Mouse (Mus musculus) lung, postnatal 0 days (tissue): Measurements from ENCODE around the gene Nup133. TPM values are rescaled to one million over a fixed set of nuclear protein-coding genes. Genes with fewer than 3 reads are reported as not detected.
"Not testable (repeated sequence)": the region's sequence is repeated elsewhere in the genome, so short reads cannot be mapped to it uniquely, and the experiment has no call there.

Experiments used
- ATAC-seq: fragments of 200-750 bp; cut with Nextera tagmentation; 2 replicates; pipeline ENCODE4 v1.8.0; 2017; ENCODE audit warnings: moderate library complexity
- DNase-seq: peaks from one replicate; pipeline ENCODE4 v3.0.0-alpha.2; 2016; ENCODE audit warnings: low spot score
- H3K27ac ChIP-seq: fragments of 300-500 bp; sonication (generic); 2 replicates; pipeline ENCODE4 v1.5.1; 2014; ENCODE audit warnings: antibody characterized with exemption, mild to moderate bottlenecking, low read length, mixed read lengths
- H3K27me3 ChIP-seq: fragments of 300-500 bp; sonication (generic); replicated peaks from 2 replicates; pipeline ENCODE4 v1.6.1; 2014; ENCODE audit warnings: low read length, mixed read lengths; ENCODE audit not compliant: insufficient read depth
- H3K36me3 ChIP-seq: fragments of 300-500 bp; sonication (generic); 2 replicates; pipeline ENCODE4 v1.6.1; 2014; ENCODE audit warnings: low read length, mixed read lengths; ENCODE audit not compliant: insufficient read depth
- H3K4me1 ChIP-seq: fragments of 300-500 bp; sonication (generic); 2 replicates; pipeline ENCODE4 v1.6.1; 2014; ENCODE audit warnings: antibody characterized with exemption, low read depth, low read length, mixed read lengths; ENCODE audit not compliant: insufficient read depth
- H3K4me2 ChIP-seq: fragments of 300-500 bp; sonication (generic); replicated peaks from 2 replicates; pipeline ENCODE4 v1.6.1; 2014; ENCODE audit warnings: low read depth, mild to moderate bottlenecking, low read length, moderate library complexity, mixed read lengths
- H3K4me3 ChIP-seq: fragments of 300-500 bp; sonication (generic); 2 replicates; pipeline ENCODE4 v1.5.1; 2014; ENCODE audit warnings: low read depth, low read length
- H3K9ac ChIP-seq: fragments of 300-500 bp; sonication (generic); replicated peaks from 2 replicates; pipeline ENCODE4 v1.6.1; 2014; ENCODE audit warnings: low read depth, mild to moderate bottlenecking
- H3K9me3 ChIP-seq: fragments of 300-500 bp; sonication (generic); 2 replicates; pipeline ENCODE4 v1.6.1; 2016; ENCODE audit warnings: low read length, mixed read lengths
- CTCF ChIP-seq: IDR thresholded peaks from 2 replicates; pipeline ENCODE4 v1.5.1; 2016; ENCODE audit warnings: antibody characterized with exemption, mild to moderate bottlenecking
- EP300 ChIP-seq: IDR thresholded peaks from 2 replicates; pipeline ENCODE4 v1.6.1; 2016; ENCODE audit warnings: antibody characterized with exemption, mild to moderate bottlenecking, control low read depth
- WGBS: fragments of 180-500 bp; shearing (Covaris S2); extraction: QIAGEN DNeasy Blood & Tissue Kit; methylation state at CpG from one replicate; pipeline ENCODE4 v1.1.7; 2014; 5-methylcytosine and 5-hydroxymethylcytosine counted together
- polyA plus RNA-seq: library from polyadenylated mRNA; unstranded; fragments of >200 nt; fragmentation: Nextera tagmentation; extraction: Ambion mirVana; gene quantifications from 2 replicates; pipeline ENCODE4 v1.2.1, GENCODE M21; 2015

The Nup133 gene
- polyA plus RNA-seq, 1 experiment from 2014 or later: 10.8 TPM

GRCm38 (mm10) chr8:123978166-123978838, 29.2 kb upstream of the Nup133 start:
- H3K9ac ChIP-seq: no peak overlapping the region
- H3K9me3 ChIP-seq: no peaks in the 10 kb centered on the region
- no peaks in the 10 kb centered on the region for H3K27me3 ChIP-seq
- H3K36me3 ChIP-seq: no peaks in the 10 kb centered on the region
- 41% methylated on average over 14 of the region's 14 CpGs for WGBS
- H3K4me1 ChIP-seq: no peaks in the 10 kb centered on the region
- H3K27ac ChIP-seq: peak overlapping the region; percentile 62; the same call in 1 of the 2 replicates
- ATAC-seq (peak; percentile 38), DNase-seq (peak; percentile 67)
- H3K4me2 ChIP-seq: peak overlapping the region; percentile 14; the same call in 1 of the 2 replicates
- TF ChIP-seq CTCF (no peak), EP300 (no peak)
- H3K4me3 ChIP-seq: no peak overlapping the region

GRCm38 (mm10) chr8:123977499-123977898, 28.4 kb upstream of the Nup133 start:
- Histone ChIP-seq H3K9me3 (no peaks in the 10 kb centered on the region), H3K36me3 (no peaks in the 10 kb centered on the region), H3K4me2 (no peak overlapping the region), H3K27ac (peak overlapping the region; percentile 62; the same call in 1 of the 2 replicates), H3K27me3 (no peaks in the 10 kb centered on the region), H3K9ac (no peak overlapping the region), H3K4me3 (no peak overlapping the region), H3K4me1 (no peaks in the 10 kb centered on the region)
- 76% methylated on average over 4 of the region's 4 CpGs for WGBS
- DNase-seq (no peak), ATAC-seq (no peak)
- no peak for TF ChIP-seq CTCF
- no peak for TF ChIP-seq EP300

GRCm38 (mm10) chr8:123973495-123973894, 24.4 kb upstream of the Nup133 start:
- no peak for TF ChIP-seq EP300
- TF ChIP-seq CTCF: no peak
- no peak for ATAC-seq
- H3K4me2 ChIP-seq: no peak overlapping the region
- H3K9me3 ChIP-seq: no peaks in the 10 kb centered on the region
- H3K36me3 ChIP-seq: no peaks in the 10 kb centered on the region
- no peak for DNase-seq
- no peak overlapping the region for H3K9ac ChIP-seq
- H3K4me1 ChIP-seq: no peaks in the 10 kb centered on the region
- no peak overlapping the region for H3K4me3 ChIP-seq
- H3K27ac ChIP-seq: no peak overlapping the region
- 86% methylated on average over 1 of the region's 1 CpGs for WGBS
- H3K27me3 ChIP-seq: no peaks in the 10 kb centered on the region

- peak; percentile 55 for TF ChIP-seq CTCF
- TF ChIP-seq EP300: no peak
- H3K27ac ChIP-seq: no peak overlapping the region
- no peaks in the 10 kb centered on the region for H3K4me1 ChIP-seq
- H3K4me3 ChIP-seq: no peak overlapping the region
- no peak overlapping the region for H3K9ac ChIP-seq
- 58% methylated on average over 2 of the region's 2 CpGs for WGBS
- DNase-seq: peak; percentile 84
- H3K27me3 ChIP-seq: no peaks in the 10 kb centered on the region
- no peaks in the 10 kb centered on the region for H3K36me3 ChIP-seq
- no peaks in the 10 kb centered on the region for H3K9me3 ChIP-seq
- H3K4me2 ChIP-seq: no peak overlapping the region
- ATAC-seq: peak; percentile 28; the same call in 1 of the 2 replicates
Observed at GRCm38 (mm10) chr8:123966896-123967295, 17.8 kb upstream of the Nup133 start.

GRCm38 (mm10) chr8:123961371-123961770, 12.3 kb upstream of the Nup133 start:
- TF ChIP-seq CTCF (no peak), EP300 (no peak)
- H3K4me1 ChIP-seq: no peaks in the 10 kb centered on the region
- H3K4me2 ChIP-seq: no peak overlapping the region
- no peaks in the 10 kb centered on the region for H3K27me3 ChIP-seq
- H3K9me3 ChIP-seq: no peaks in the 10 kb centered on the region
- 53% methylated on average over 1 of the region's 1 CpGs for WGBS
- H3K9ac ChIP-seq: no peak overlapping the region
- DNase-seq: no peak
- no peak for ATAC-seq
- H3K27ac ChIP-seq: no peak overlapping the region
- H3K4me3 ChIP-seq: no peak overlapping the region
- H3K36me3 ChIP-seq: no peaks in the 10 kb centered on the region

GRCm38 (mm10) chr8:123960556-123960955, 11.5 kb upstream of the Nup133 start:
- H3K4me1 ChIP-seq, H3K27ac ChIP-seq, H3K9me3 ChIP-seq, H3K4me2 ChIP-seq, DNase-seq, ATAC-seq, H3K9ac ChIP-seq, H3K36me3 ChIP-seq, H3K27me3 ChIP-seq, H3K4me3 ChIP-seq: not testable (repeated sequence)
- WGBS: 51% methylated on average over 5 of the region's 5 CpGs

GRCm38 (mm10) chr8:123960056-123960455, 11.0 kb upstream of the Nup133 start:
- Histone ChIP-seq H3K9ac (no peak overlapping the region), H3K4me3 (no peak overlapping the region), H3K27me3 (no peaks in the 10 kb centered on the region), H3K27ac (no peak overlapping the region), H3K9me3 (no peaks in the 10 kb centered on the region), H3K36me3 (no peaks in the 10 kb centered on the region), H3K4me1 (no peaks in the 10 kb centered on the region), H3K4me2 (no peak overlapping the region)
- DNase-seq (no peak), ATAC-seq (no peak)
- WGBS: 72% methylated on average over 9 of the region's 9 CpGs
- TF ChIP-seq CTCF: no peak
